Mouse (Mus musculus) right cerebral cortex, postnatal 36 days (tissue): ENCODE measurements around the gene Tnfaip3.

Experiments
- DNase-seq, 2 experiments: peaks; one replicate each; pipeline ENCODE4 v3.0.0; 2022; ENCODE audit warnings: low spot score in 2 of 2, mixed read lengths in 1 of 2

Tnfaip3 gene

GRCm38 (mm10) chr10:19015257-19015862, at the start of gene Tnfaip3:
Tnfaip3 (minus strand) TSS chr10:19015657.
- DNase-seq = peak; percentile 90 to 91

DNA sequence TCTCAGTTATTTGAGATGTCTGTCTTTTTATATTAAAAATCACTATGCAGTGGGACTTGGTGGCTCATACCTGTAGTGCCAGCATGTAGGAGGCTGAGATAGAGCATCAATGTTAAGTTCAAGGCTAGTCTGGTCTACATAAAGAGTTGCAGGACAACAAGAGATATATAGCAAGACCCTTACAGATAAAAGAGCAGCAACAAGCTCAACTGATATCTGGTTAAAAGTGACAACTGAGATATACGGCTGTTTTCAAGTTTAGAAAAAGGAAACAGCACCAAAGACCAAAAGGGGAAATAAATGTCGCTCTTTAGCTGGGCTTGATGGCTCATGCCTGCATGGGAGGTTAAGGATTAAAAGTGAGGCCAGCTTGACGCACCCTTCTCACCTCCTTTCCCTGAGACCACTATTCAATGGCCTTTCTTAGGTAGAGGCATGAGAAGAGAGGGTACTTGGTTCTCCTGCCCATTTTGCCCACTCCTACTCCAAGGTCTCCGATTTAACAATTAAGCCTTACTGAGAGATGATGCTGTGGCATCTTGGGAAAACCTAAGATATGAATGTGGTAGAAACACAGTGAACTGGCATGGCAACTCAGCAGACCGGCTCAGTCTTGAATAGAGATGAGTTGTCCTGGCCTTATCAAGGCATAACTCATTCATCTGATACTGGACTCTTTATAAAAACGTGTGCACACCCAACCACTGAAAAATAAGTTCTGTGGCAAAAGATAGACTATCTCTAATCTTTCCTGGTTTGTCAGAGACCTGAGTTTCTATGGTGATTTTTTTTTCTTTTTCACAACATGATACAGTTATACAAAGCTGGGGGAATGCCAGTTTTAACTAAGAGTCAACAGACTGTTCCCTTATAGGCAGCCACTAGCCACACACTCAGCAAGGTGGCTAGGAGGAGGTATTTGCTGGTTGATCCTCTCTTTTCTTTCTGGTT, 49.5 kb upstream of the Tnfaip3 start:
- DNase-seq = no peak

GRCm38 (mm10) chr10:19063670-19064069, 48.2 kb upstream of the Tnfaip3 start:
- no peak for DNase-seq

DNA sequence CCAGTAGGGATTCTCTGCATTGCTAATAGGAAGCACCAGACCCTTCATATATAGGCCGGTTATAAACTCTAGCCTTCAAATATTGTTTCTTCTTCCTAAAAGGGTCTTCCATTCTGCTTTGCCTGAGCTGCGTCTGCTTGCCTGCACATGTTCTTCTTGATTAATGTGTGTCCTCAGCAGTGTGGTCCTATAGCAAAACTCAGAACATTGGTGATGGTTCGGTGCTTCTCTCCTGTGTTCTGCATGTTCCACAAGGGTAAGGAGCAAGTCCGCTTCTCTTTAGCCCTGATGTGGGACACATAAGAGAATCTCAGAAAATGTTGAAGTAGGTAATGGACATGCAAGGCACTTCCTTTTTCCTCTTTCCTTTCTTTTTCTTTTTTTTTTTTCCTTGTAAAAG, 47.8 kb upstream of the Tnfaip3 start:
- DNase-seq = no peak

DNA sequence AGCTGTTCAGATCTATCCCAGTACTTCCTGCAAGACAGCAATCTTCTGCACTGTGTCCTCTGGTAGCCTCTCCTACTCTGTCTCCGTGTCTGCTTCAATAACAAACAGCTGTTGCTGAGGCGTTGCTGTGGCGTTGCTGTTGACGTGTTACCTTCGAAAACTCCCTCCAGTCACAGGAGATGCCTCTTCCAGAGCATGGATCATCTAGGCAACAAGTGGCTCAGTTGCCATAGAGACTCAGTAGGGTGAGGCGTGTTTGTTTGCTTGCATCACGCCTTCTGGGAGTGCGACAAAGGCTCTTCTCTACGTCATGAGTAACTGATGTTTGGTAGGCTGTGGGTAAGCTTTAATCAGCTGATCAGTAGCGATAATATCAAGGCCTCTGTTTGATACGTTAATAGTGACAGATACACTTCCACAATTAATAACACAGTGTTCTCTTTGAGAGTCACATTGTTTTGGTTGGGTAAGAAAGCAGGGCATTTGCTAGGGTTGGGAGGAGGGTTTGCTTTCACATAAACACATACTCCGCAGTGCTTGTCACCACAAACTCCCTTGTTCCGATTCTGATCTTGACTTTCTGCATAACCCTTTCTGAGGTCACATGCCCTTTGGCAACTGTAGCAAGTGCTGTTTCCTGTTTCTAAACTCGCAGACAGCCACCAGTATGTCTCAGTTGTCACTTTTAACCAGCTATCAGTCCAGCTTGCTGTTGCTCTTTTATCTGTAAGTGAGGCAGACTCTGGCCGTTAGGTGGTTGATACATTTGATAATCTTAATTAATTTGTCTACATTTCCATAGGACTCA, 46.8 kb upstream of the Tnfaip3 start:
- DNase-seq = peak in 1 of 2 experiments; percentile 12

- no peak for DNase-seq
Measured at GRCm38 (mm10) chr10:19061201-19061600, 45.7 kb upstream of the Tnfaip3 start.

DNA sequence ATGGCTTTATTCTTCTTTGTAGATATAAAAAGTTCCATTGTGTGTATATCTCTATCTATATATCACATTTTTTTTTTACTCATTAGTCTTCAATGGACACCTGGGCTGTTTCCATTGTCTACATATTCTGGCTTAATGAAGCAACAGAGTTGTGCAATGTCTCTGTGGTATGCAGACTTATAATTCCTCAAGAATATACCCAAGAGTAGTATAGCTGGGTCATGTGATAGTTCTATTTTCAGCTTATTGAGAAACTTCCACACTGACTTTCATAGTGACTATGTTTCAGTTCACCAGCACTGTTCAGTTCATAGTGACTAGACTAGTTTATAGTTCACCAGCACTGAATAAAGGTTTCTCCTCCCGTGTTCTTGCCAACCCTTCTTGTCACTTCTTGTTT, 38.1 kb upstream of the Tnfaip3 start:
- DNase-seq = no peak

GRCm38 (mm10) chr10:19045986-19046385, 30.5 kb upstream of the Tnfaip3 start:
- no peak for DNase-seq

DNA sequence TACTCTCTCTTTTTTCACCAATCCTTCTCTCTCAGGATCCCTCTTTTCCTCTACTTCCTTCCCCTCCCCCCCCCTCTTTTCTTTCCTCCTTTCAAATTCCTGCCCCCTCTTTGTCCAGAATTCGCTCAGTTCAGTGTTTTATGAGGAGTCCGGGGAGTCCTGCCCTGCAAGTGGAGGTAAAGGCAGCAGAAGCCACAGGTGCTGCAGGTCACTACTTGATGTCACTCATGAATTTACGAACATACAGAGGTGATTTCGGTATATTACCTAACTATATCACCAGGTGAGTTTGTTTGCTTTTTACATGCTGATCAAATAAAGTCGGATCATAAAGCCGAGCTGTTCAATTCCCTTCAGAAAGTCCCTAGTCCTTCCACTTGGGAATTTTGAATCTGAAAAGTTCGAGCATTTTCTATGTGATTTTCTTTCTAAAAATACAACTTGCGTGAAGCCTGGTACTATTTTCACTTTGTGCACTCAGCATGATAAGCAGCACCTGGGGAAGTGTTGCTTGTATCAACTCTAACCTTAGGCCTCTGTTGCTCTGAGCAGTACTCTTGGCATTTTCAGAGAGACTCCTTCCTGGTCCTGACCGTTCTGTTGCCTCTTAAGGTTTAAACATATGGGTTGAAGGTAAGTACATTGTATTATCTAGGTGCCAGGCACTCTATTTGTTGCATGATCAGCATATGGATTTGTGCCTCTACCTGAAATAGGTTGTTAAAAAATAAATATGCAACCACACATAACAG, 29.5 kb upstream of the Tnfaip3 start:
- no peak for DNase-seq

- no peak for DNase-seq
Measured at GRCm38 (mm10) chr10:19043529-19044262, 28.2 kb upstream of the Tnfaip3 start.

DNA sequence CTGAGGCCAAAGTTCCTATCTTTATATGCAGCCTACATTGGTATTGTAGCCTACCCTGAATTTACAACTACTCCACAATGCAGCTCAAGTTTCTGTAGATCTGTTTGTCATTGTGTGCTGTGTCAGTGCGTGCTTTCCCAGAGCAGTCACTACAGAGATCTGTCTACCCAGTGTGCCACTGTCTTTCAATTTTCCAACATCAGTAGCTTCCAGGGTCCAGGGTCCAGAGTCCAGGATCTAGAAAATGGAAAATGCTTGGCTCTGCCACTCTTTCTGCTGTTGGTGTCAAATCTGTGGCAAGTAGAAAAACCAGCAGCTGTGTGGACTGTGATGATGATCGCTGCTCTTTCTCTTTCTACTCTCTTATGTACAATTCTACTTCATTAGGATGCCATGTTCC, 24.7 kb upstream of the Tnfaip3 start:
- no peak for DNase-seq

- no peak for DNase-seq
Measured at GRCm38 (mm10) chr10:19034764-19035163, 19.3 kb upstream of the Tnfaip3 start.

DNA sequence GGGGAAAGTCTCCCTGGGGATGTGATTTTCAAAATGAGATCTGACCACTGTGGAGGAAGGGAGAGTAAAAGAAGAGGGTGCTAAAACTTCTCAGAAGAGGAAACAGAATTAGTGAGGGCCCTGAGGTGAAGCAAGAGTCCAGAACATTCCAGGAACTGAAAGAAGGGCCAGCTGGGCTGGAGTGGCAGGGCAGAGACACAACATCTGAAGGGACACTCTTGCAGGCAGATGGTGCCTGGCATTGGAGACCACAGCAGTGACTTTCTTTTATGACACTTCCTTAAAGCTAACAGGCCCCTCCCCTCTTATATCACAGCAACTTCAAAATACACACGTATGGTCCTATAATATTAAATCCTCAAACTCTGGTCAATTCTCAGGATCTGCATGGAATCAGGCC, 18.2 kb upstream of the Tnfaip3 start:
- DNase-seq = no peak

DNA sequence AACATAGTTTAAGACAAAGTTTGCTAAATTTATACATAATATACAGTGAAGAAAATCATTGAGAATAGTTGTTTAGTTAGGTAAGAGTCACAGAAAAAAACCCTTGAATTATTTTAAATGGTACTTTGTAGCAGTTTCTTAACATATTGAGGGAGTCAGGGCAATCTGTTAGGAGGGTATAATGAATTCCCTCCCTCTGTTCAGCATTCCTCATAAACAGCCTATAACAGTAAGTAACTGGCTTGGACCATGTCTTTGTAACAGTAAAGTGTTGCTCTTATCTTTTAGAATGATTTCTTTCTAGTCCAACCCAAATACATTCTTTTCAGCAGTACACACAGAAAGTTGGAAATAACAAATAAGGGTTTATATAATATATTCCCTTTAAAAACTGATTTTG, 16.4 kb upstream of the Tnfaip3 start:
- no peak for DNase-seq

DNA sequence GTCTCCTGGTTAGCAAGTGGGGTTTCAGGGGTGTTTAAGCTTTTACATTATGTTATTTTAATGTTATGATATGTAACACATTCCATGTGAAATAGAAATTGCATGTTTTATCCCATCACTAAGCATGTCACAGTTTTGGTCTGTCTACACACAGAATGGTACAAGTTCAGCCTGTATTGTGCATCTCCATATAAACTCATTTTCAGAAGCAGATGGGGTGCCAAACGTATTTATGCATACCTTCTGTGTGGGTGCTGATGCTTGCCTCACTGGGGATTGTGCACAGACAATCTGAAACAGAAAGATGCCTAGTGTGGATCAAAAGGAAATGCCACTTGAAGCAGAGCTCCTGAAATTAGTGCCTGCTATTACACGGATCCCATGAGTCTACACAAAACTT, 15.2 kb upstream of the Tnfaip3 start:
- no peak for DNase-seq

GRCm38 (mm10) chr10:19026710-19027109, 11.3 kb upstream of the Tnfaip3 start:
- no peak for DNase-seq

- no peak for DNase-seq
Measured at GRCm38 (mm10) chr10:19024353-19024752, 8.9 kb upstream of the Tnfaip3 start.

- no peak for DNase-seq
Measured at GRCm38 (mm10) chr10:19023622-19024326, 8.3 kb upstream of the Tnfaip3 start.

DNA sequence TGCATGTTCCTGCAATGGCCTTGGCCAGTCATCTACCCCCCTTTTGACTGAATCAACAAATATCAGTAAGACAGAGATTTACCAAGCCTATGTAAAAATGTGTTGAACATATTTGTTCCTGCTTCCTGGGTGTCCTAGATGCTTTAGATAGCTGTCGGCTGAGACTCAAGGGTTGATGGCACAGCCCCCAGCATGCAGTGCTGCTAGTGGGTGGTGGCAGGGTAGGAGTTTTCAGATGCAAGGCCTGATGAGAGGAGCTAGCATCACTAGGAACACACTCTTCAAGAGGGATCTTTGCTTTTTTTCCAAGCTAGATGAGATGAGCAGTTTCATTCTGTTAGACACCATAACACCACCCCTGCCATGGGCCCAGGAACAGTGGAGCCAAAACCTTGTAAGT, 6.8 kb upstream of the Tnfaip3 start:
- DNase-seq = no peak

- DNase-seq = no peak
Measured at GRCm38 (mm10) chr10:19016823-19017471, 1.5 kb upstream of the Tnfaip3 start.
